Mouse (Mus musculus) erythroblast, embryonic 14.5 days (primary cell): ENCODE data around the gene Slc35b2.

ENCODE experiments used
- GATA1 ChIP-seq: IDR thresholded peaks from 2 replicates; pipeline ENCODE4 v1.6.1; 2012; ENCODE audit warnings: low read length, inconsistent platforms, mixed read lengths
- TAL1 ChIP-seq: IDR thresholded peaks from 3 replicates; pipeline ENCODE4 v1.6.1; 2012; ENCODE audit warnings: low read length, inconsistent platforms, mixed read lengths

GRCm38 (mm10) chr17:45598376-45598775 is 34.7 kb downstream of the Slc35b2 start:
- TF ChIP-seq GATA1: no peak
- no peak for TF ChIP-seq TAL1
